Mouse (Mus musculus): Measurements from ENCODE around the gene Prr22. TPM values are rescaled to one million over a fixed set of nuclear protein-coding genes. Genes with fewer than 3 reads are reported as not detected.

The Prr22 gene
- polyA plus RNA-seq, 1 experiment from 2014 or later, result 1.7 TPM

- Histone ChIP-seq H3K27me3 (no peaks in the 10 kb centered on the region), H3K27ac (no peak overlapping the region), H3K9me3 (no peaks in the 10 kb centered on the region), H3K4me1 (replicated peaks) (no peaks in the 10 kb centered on the region), H3K36me3 (peaks cover 9% of the 10 kb centered on the region; the same call in 1 of the 2 replicates), H3K4me2 (replicated peaks) (no peak overlapping the region), H3K9ac (replicated peaks) (no peak overlapping the region), H3K4me3 (replicated peaks) (no peak overlapping the region)
- no peak for ATAC-seq
- 83% methylated on average over 3 of the region's 3 CpGs for WGBS
These were observed 18.8 kb downstream of the Prr22 start for GRCm38 (mm10) chr17:56788886-56789285.

DNA sequence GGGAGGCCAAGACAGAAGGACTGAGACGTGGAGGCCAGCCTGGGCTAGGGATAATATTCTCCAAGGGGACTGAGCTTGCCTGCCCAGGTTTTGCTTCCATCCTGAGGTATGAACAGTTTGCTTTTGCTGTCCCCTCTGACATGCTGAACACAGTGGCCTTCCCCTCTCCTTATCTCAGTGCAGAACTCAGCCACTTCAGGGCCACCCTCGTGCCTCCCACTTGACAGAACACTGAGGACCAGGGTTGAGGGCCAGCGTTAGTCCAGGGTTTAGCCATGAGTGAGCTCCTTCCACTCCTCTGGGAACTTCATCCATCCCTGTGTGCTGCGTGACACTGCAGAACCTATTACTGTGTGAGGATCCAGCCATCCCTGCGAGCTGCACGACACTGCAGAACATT lies 19.2 kb downstream of the Prr22 start:
- no peak overlapping the region for H3K27ac ChIP-seq
- H3K36me3 ChIP-seq, result peaks cover 5% of the 10 kb centered on the region; the same call in 1 of the 2 replicates
- no peak overlapping the region for H3K4me2 ChIP-seq (replicated peaks)
- ATAC-seq, result no peak
- H3K9me3 ChIP-seq, result no peaks in the 10 kb centered on the region
- WGBS, result 91% methylated on average over 6 of the region's 6 CpGs
- H3K4me3 ChIP-seq (replicated peaks), result no peak overlapping the region
- no peaks in the 10 kb centered on the region for H3K4me1 ChIP-seq (replicated peaks)
- no peak overlapping the region for H3K9ac ChIP-seq (replicated peaks)
- no peaks in the 10 kb centered on the region for H3K27me3 ChIP-seq

- Histone ChIP-seq H3K4me3 (replicated peaks) (no peak overlapping the region), H3K27ac (no peak overlapping the region), H3K36me3 (no peaks in the 10 kb centered on the region), H3K9me3 (no peaks in the 10 kb centered on the region), H3K4me2 (replicated peaks) (no peak overlapping the region), H3K4me1 (replicated peaks) (no peaks in the 10 kb centered on the region), H3K9ac (replicated peaks) (no peak overlapping the region), H3K27me3 (no peaks in the 10 kb centered on the region)
- WGBS, result 85% methylated on average over 3 of the region's 3 CpGs
- no peak for ATAC-seq
These were observed 22.5 kb downstream of the Prr22 start for GRCm38 (mm10) chr17:56792588-56792987.

GRCm38 (mm10) chr17:56793614-56794319 lies 23.7 kb downstream of the Prr22 start:
- WGBS, result 72% methylated on average over 6 of the region's 6 CpGs
- Histone ChIP-seq H3K4me1 (replicated peaks) (no peaks in the 10 kb centered on the region), H3K4me3 (replicated peaks) (no peak overlapping the region), H3K36me3 (no peaks in the 10 kb centered on the region), H3K9me3 (no peaks in the 10 kb centered on the region), H3K27ac (no peak overlapping the region), H3K4me2 (replicated peaks) (no peak overlapping the region), H3K9ac (replicated peaks) (no peak overlapping the region), H3K27me3 (no peaks in the 10 kb centered on the region)
- ATAC-seq, result no peak

- no peak for ATAC-seq
- H3K4me2 ChIP-seq (replicated peaks), result no peak overlapping the region
- H3K36me3 ChIP-seq, result peaks cover 8% of the 10 kb centered on the region
- no peaks in the 10 kb centered on the region for H3K4me1 ChIP-seq (replicated peaks)
- WGBS, result 82% methylated on average over 3 of the region's 3 CpGs
- no peaks in the 10 kb centered on the region for H3K9me3 ChIP-seq
- H3K27ac ChIP-seq, result no peak overlapping the region
- no peaks in the 10 kb centered on the region for H3K27me3 ChIP-seq
- H3K9ac ChIP-seq (replicated peaks), result no peak overlapping the region
- H3K4me3 ChIP-seq (replicated peaks), result no peak overlapping the region
These were observed 29.2 kb downstream of the Prr22 start for GRCm38 (mm10) chr17:56799276-56799675.

- no peak overlapping the region for H3K4me3 ChIP-seq (replicated peaks)
- no peak overlapping the region for H3K27ac ChIP-seq
- no peaks in the 10 kb centered on the region for H3K27me3 ChIP-seq
- ATAC-seq, result no peak
- WGBS, result 84% methylated on average over 8 of the region's 8 CpGs
- H3K4me2 ChIP-seq (replicated peaks), result no peak overlapping the region
- H3K9ac ChIP-seq (replicated peaks), result no peak overlapping the region
- no peaks in the 10 kb centered on the region for H3K4me1 ChIP-seq (replicated peaks)
- peaks cover 8% of the 10 kb centered on the region for H3K36me3 ChIP-seq
- no peaks in the 10 kb centered on the region for H3K9me3 ChIP-seq
These were observed 32.0 kb downstream of the Prr22 start for GRCm38 (mm10) chr17:56802065-56802464.

GRCm38 (mm10) chr17:56804952-56805351 lies 34.9 kb downstream of the Prr22 start:
- peaks cover 12% of the 10 kb centered on the region for H3K4me1 ChIP-seq (replicated peaks)
- 0 out of 2 replicates have a peak, but pooled peaks cover 3% of the 10 kb centered on the region for H3K27me3 ChIP-seq
- peaks cover 8% of the 10 kb centered on the region for H3K36me3 ChIP-seq
- no peak overlapping the region for H3K4me3 ChIP-seq (replicated peaks)
- ATAC-seq, result no peak
- 84% methylated on average over 5 of the region's 5 CpGs for WGBS
- H3K9me3 ChIP-seq, result no peaks in the 10 kb centered on the region
- no peak overlapping the region for H3K4me2 ChIP-seq (replicated peaks)
- no peak overlapping the region for H3K27ac ChIP-seq
- H3K9ac ChIP-seq (replicated peaks), result no peak overlapping the region

GRCm38 (mm10) chr17:56805784-56806183 lies 35.7 kb downstream of the Prr22 start:
- no peak overlapping the region for H3K9ac ChIP-seq (replicated peaks)
- 0 out of 2 replicates have a peak, but pooled peaks cover 3% of the 10 kb centered on the region for H3K27me3 ChIP-seq
- no peaks in the 10 kb centered on the region for H3K9me3 ChIP-seq
- peaks cover 20% of the 10 kb centered on the region for H3K4me1 ChIP-seq (replicated peaks)
- no peak overlapping the region for H3K4me2 ChIP-seq (replicated peaks)
- no peak for ATAC-seq
- 97% methylated on average over 1 of the region's 1 CpGs for WGBS
- peaks cover 8% of the 10 kb centered on the region for H3K36me3 ChIP-seq
- H3K4me3 ChIP-seq (replicated peaks), result no peak overlapping the region
- no peak overlapping the region for H3K27ac ChIP-seq

DNA sequence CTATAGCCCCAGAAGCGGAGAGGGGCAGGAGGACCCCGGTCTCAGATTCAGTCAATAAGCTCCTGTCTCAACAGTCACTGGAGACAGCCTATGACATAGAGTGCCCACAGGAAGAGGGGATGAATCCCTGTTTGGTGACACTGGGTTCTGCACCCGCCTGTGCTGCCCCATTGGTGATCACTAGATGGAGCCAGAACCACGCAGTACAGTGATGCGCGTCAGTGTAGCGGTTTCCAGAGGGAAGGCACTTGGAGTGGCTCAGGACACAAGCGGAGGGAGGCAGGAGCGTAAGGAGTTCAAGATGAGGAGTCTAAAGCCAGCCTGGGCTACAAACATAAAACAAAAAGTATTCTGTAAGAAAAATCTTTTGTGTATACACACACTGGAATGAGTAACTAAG lies 38.5 kb downstream of the Prr22 start:
- 7% methylated on average over 9 of the region's 9 CpGs for WGBS
- Histone ChIP-seq H3K27ac (no peak overlapping the region), H3K27me3 (peaks cover 28% of the 10 kb centered on the region), H3K9ac (replicated peaks) (no peak overlapping the region), H3K9me3 (no peaks in the 10 kb centered on the region), H3K4me3 (replicated peaks) (no peak overlapping the region), H3K4me1 (replicated peaks) (peaks cover 43% of the 10 kb centered on the region), H3K36me3 (no peaks in the 10 kb centered on the region), H3K4me2 (replicated peaks) (no peak overlapping the region)
- peak; percentile 79 for ATAC-seq

GRCm38 (mm10) chr17:56810245-56810644 lies 40.2 kb downstream of the Prr22 start:
- peak; percentile 54 for ATAC-seq
- Histone ChIP-seq H3K9me3 (no peaks in the 10 kb centered on the region), H3K4me3 (replicated peaks) (no peak overlapping the region), H3K4me2 (replicated peaks) (no peak overlapping the region; the same call in 1 of the 2 replicates), H3K27ac (peak overlapping the region; percentile 67), H3K27me3 (peaks cover 29% of the 10 kb centered on the region), H3K4me1 (replicated peaks) (peaks cover 58% of the 10 kb centered on the region), H3K9ac (replicated peaks) (peak overlapping the region; percentile 4; the same call in 1 of the 2 replicates), H3K36me3 (no peaks in the 10 kb centered on the region)
- 0% methylated on average over 3 of the region's 3 CpGs for WGBS

DNA sequence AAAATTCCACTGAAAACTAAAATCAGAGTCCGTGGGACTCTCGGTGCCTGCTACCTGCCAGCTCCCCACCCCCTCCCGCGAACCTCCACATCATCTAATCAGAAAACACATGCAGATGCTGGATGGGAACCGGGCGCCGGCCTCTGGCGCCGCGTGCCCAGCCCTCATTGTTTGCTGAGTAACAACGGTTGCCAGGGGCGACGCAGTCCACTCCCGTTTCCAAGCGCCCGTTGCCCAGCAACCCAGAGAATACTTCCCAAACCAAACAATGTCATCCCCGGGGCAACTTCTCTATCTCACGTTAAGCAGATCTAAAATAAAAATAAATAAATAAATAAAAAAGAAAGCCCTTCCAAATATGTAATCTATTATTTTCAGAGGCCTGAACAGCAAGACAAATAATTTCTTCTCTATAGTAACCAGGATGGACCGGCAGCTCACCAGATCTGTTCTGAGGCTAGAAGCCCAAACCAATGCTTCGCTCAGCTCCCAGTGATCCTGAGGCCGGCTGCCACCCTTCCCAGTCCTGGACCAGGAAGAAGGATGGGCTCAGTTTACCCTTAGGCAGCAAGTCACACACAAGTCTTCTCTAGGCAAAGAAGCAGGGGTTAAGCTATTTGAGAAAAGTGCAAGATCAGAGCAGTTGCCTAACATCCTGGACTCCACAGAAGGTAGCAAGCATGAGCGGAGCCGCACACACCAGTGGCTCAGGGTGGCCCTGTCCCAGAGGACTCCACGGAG lies 44.4 kb downstream of the Prr22 start:
- no peaks in the 10 kb centered on the region for H3K9me3 ChIP-seq
- peaks cover 46% of the 10 kb centered on the region for H3K27me3 ChIP-seq
- no peak overlapping the region; the same call in 1 of the 2 replicates for H3K4me3 ChIP-seq (replicated peaks)
- WGBS, result 6% methylated on average over 24 of the region's 24 CpGs
- peak overlapping the region; percentile 36 for H3K4me2 ChIP-seq (replicated peaks)
- no peaks in the 10 kb centered on the region for H3K36me3 ChIP-seq
- peak overlapping the region; percentile 92 for H3K27ac ChIP-seq
- peaks cover 60% of the 10 kb centered on the region for H3K4me1 ChIP-seq (replicated peaks)
- H3K9ac ChIP-seq (replicated peaks), result no peak overlapping the region; the same call in 1 of the 2 replicates
- ATAC-seq, result peak; percentile 80

- Histone ChIP-seq H3K27me3 (peaks cover 51% of the 10 kb centered on the region), H3K9ac (replicated peaks) (no peak overlapping the region; the same call in 1 of the 2 replicates), H3K4me1 (replicated peaks) (peaks cover 59% of the 10 kb centered on the region), H3K27ac (peak overlapping the region; percentile 92), H3K4me2 (replicated peaks) (peak overlapping the region; percentile 36), H3K9me3 (no peaks in the 10 kb centered on the region), H3K36me3 (no peaks in the 10 kb centered on the region), H3K4me3 (replicated peaks) (no peak overlapping the region)
- peak; percentile 1; the same call in 1 of the 2 replicates for ATAC-seq
- 37% methylated on average over 3 of the region's 3 CpGs for WGBS
These were observed 45.0 kb downstream of the Prr22 start for GRCm38 (mm10) chr17:56815057-56815345.

Data from midbrain, embryonic 13.5 days (tissue).